Mouse (Mus musculus): ENCODE measurements around the gene Ercc1.

DNA sequence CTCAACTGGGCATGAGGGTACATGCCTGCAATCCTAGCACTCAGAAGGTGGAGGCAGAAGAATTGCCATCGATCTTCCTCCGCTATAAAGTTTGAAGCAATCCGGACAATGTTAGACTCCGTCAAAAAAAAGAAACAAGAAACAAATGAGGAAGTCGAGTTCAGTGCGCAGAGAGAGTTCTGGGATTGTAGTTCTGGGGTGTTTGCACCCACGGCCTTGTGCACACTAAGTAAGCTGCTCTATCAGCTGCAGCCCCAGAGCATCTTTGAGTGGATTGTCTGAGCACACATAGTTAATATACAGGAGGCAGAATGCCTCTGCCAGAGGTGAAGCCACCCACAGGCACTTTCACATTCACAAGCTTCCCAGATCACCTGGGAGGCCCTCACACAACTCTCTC lies 25.9 kb upstream of the Ercc1 start:
- TF ChIP-seq POLR2A (IDR thresholded peaks at IDR 0.05; ENCODE audit: borderline replicate concordance, extremely low read depth, low read depth, low read length) (no peak), CTCF (IDR thresholded peaks at IDR 0.05; ENCODE audit: insufficient read depth, low read length) (no peak)

Measured in lung, adult 2 months (tissue).